Mouse (Mus musculus) naive thymus-derived CD4-positive, alpha-beta T cell, adult 2 months (primary cell): ENCODE data around the gene Wfdc1.

Experiments
- DNase-seq: peaks from one replicate; pipeline ENCODE4 v3.0.0-alpha.2; 2011; ENCODE audit warnings: low read depth

The Wfdc1 gene

GRCm38 (mm10) chr8:119691989-119692388, 25.8 kb downstream of the Wfdc1 start:
- DNase-seq, result no peak

GRCm38 (mm10) chr8:119694696-119695095, 28.5 kb downstream of the Wfdc1 start:
- DNase-seq, result no peak

GRCm38 (mm10) chr8:119697163-119697562, 31.0 kb downstream of the Wfdc1 start:
- no peak for DNase-seq

GRCm38 (mm10) chr8:119698960-119699359, 32.8 kb downstream of the Wfdc1 start:
- DNase-seq, result peak; percentile 65

- DNase-seq, result no peak
These were observed 33.5 kb downstream of the Wfdc1 start, which contains the start of gene Atp2c2 for GRCm38 (mm10) chr8:119699549-119700134. TSS of gene Atp2c2 (plus strand) at chr8:119700009.

GRCm38 (mm10) chr8:119702965-119703364, 36.8 kb downstream of the Wfdc1 start:
- no peak for DNase-seq

- no peak for DNase-seq
These were observed 41.0 kb downstream of the Wfdc1 start for GRCm38 (mm10) chr8:119707146-119707545.

- DNase-seq, result no peak
These were observed 42.3 kb downstream of the Wfdc1 start for GRCm38 (mm10) chr8:119708471-119708870.

GRCm38 (mm10) chr8:119708878-119709702, 42.9 kb downstream of the Wfdc1 start:
- DNase-seq, result no peak

GRCm38 (mm10) chr8:119709703-119710093, 43.5 kb downstream of the Wfdc1 start:
- DNase-seq, result no peak

GRCm38 (mm10) chr8:119712226-119712625, 46.1 kb downstream of the Wfdc1 start:
- no peak for DNase-seq

GRCm38 (mm10) chr8:119713421-119713820, 47.3 kb downstream of the Wfdc1 start:
- no peak for DNase-seq

- no peak for DNase-seq
These were observed 49.1 kb downstream of the Wfdc1 start for GRCm38 (mm10) chr8:119715221-119715620.

GRCm38 (mm10) chr8:119716730-119717299, 50.6 kb downstream of the Wfdc1 start:
- DNase-seq, result no peak

- peak; percentile 68 for DNase-seq
These were observed 51.6 kb downstream of the Wfdc1 start for GRCm38 (mm10) chr8:119717765-119718164.

- DNase-seq, result no peak
These were observed 52.9 kb downstream of the Wfdc1 start for GRCm38 (mm10) chr8:119719011-119719501.

- no peak for DNase-seq
These were observed 56.2 kb downstream of the Wfdc1 start for GRCm38 (mm10) chr8:119722348-119722747.

GRCm38 (mm10) chr8:119723676-119724075, 57.5 kb downstream of the Wfdc1 start:
- DNase-seq, result peak; percentile 23

- DNase-seq, result no peak
These were observed 58.4 kb downstream of the Wfdc1 start for GRCm38 (mm10) chr8:119724596-119724995.

- no peak for DNase-seq
These were observed 60.9 kb downstream of the Wfdc1 start for GRCm38 (mm10) chr8:119727093-119727492.

GRCm38 (mm10) chr8:119728351-119728895, 62.3 kb downstream of the Wfdc1 start:
- no peak for DNase-seq

GRCm38 (mm10) chr8:119732072-119732471, 65.9 kb downstream of the Wfdc1 start:
- DNase-seq, result no peak
